Mouse (Mus musculus) lung, postnatal 4 days (tissue): ENCODE data around the gene Il21r.
A peak's percentile ranks its signal among the peaks of the same experiment; 100 is the strongest.

Source experiments
- DNase-seq, 2 experiments: peaks; one replicate each; pipeline ENCODE4 v3.0.0; 2021

The Il21r gene

GRCm38 (mm10) chr7:125601821-125602448 is 1.3 kb upstream of the Il21r start:
- DNase-seq = peak in 1 of 2 experiments; percentile 19

- peak in 1 of 2 experiments; percentile 8 for DNase-seq
Observed at GRCm38 (mm10) chr7:125604362-125605319, 1.4 kb downstream of the Il21r start.

- DNase-seq = peak; percentile 45 to 52
Observed at GRCm38 (mm10) chr7:125605725-125606139, 2.5 kb downstream of the Il21r start.

GRCm38 (mm10) chr7:125606265-125607164 is 3.3 kb downstream of the Il21r start:
- DNase-seq = peak in 1 of 2 experiments; percentile 17

GRCm38 (mm10) chr7:125607384-125608182 is 4.4 kb downstream of the Il21r start:
- DNase-seq = peak in 1 of 2 experiments; percentile 22

- peak in 1 of 2 experiments; percentile 10 for DNase-seq
Observed at GRCm38 (mm10) chr7:125608183-125608688, 5.0 kb downstream of the Il21r start.

- DNase-seq = peak in 1 of 2 experiments; percentile 14
Observed at GRCm38 (mm10) chr7:125613579-125613978, 10.3 kb downstream of the Il21r start.

GRCm38 (mm10) chr7:125615453-125615852 is 12.2 kb downstream of the Il21r start:
- DNase-seq = peak in 1 of 2 experiments; percentile 11

GRCm38 (mm10) chr7:125618016-125618415 is 14.8 kb downstream of the Il21r start:
- peak in 1 of 2 experiments; percentile 12 for DNase-seq

GRCm38 (mm10) chr7:125620077-125620476 is 16.8 kb downstream of the Il21r start:
- no peak for DNase-seq

GRCm38 (mm10) chr7:125622741-125623685 is 19.8 kb downstream of the Il21r start:
- peak; percentile 23 to 48 for DNase-seq

- no peak for DNase-seq
Observed at GRCm38 (mm10) chr7:125625219-125625618, 22.0 kb downstream of the Il21r start.

GRCm38 (mm10) chr7:125625829-125626228 is 22.6 kb downstream of the Il21r start:
- DNase-seq = no peak

GRCm38 (mm10) chr7:125630317-125630716 is 27.1 kb downstream of the Il21r start:
- peak; percentile 42 to 66 for DNase-seq

- DNase-seq = no peak
Observed at GRCm38 (mm10) chr7:125630989-125631388, 27.8 kb downstream of the Il21r start.

- no peak for DNase-seq
Observed at GRCm38 (mm10) chr7:125637220-125638140, 34.3 kb downstream of the Il21r start.

GRCm38 (mm10) chr7:125638376-125638775 is 35.1 kb downstream of the Il21r start:
- DNase-seq = no peak

GRCm38 (mm10) chr7:125638870-125639386 is 35.7 kb downstream of the Il21r start:
- DNase-seq = peak; percentile 72 to 76

GRCm38 (mm10) chr7:125643880-125644279 is 40.7 kb downstream of the Il21r start:
- peak in 1 of 2 experiments; percentile 65 for DNase-seq
